In genomic region chr7:134227773-134228455, GRCm38 (mm10) we compare ENCODE assay signal across 9 mouse cellular contexts. TPM values are rescaled to one million over a fixed set of nuclear protein-coding genes. Genes with fewer than 3 reads are reported as not detected.
DNase-seq lines count a peak whose midpoint lies in the region; ATAC-seq lines count a peak whose summit lies in the region.
"Had no signal": no experiment of that assay in that cellular context is flagged by ENCODE, and none has a peak within 500 bp of the region (broad histone marks: within the 10 kb centered on the region; RNA-seq: fewer than 3 reads in every experiment).

No protein-coding gene starts in this region.

- no peak overlapping the region for H3K4me2 ChIP-seq in limb, embryonic 15.5 days

- peaks cover 32% of the 10 kb centered on the region for H3K27me3 ChIP-seq in limb, embryonic 15.5 days

- ATAC-seq in limb, embryonic 15.5 days (ENCODE audit: insufficient number of reproducible peaks, low FRiP score, low TSS enrichment, low read depth): no peak

- peak; percentile 6 to 19 for DNase-seq in heart, postnatal 10 days
- DNase-seq in heart, postnatal 4 days: no peak
- DNase-seq in brain, embryonic 18.5 days (ENCODE audit: low read depth, low spot score): peak; percentile 37
- peak; percentile 39 for DNase-seq in kidney, adult 11 months
- no peak for DNase-seq in spleen, postnatal 4 days (ENCODE audit: low spot score in 2 of 2)
- DNase-seq in frontal cortex, adult 2 months (ENCODE audit: extremely low spot score in 1 of 2, low spot score in 1 of 2): no peak
- no peak for DNase-seq in testis, postnatal 14 days (ENCODE audit: low spot score)

- H3K27ac ChIP-seq in limb, embryonic 15.5 days: peak overlapping the region; percentile 57; the same call in 1 of the 2 replicates

- no peak overlapping the region for H3K4me3 ChIP-seq in limb, embryonic 15.5 days

- peaks cover 39% of the 10 kb centered on the region for H3K4me1 ChIP-seq in limb, embryonic 15.5 days

- WGBS in limb, embryonic 15.5 days: 33% methylated on average over 13 of the region's 13 CpGs

- H3K9me3 ChIP-seq in limb, embryonic 15.5 days: no peaks in the 10 kb centered on the region

- H3K9ac ChIP-seq in limb, embryonic 15.5 days: no peak overlapping the region

- intact Hi-C loops in heart, postnatal 10 days (cut with DNase I): no loop called here

- no peaks in the 10 kb centered on the region for H3K36me3 ChIP-seq in limb, embryonic 15.5 days
- H3K36me3 ChIP-seq: G1E had no signal

RNA-seq across cellular contexts. Expression of gene Adam12, which starts 4.0 kb away (rescaled TPM):
- 10 to 100 TPM in 1 of 2 experiments, 1 to 10 TPM in 1; 8.1 to 14.0 TPM for total RNA-seq in heart, postnatal 10 days (2021)
- total RNA-seq in heart, postnatal 4 days (2021): 10 to 100 TPM in 1 of 2 experiments, 1 to 10 TPM in 1; 9.2 to 10.6 TPM
- 8.1 and 9.3 TPM in 2 replicates for polyA plus RNA-seq in limb, embryonic 15.5 days (2015; fragmentation: Nextera tagmentation; extraction: Ambion mirVana)
- 3.2 and 3.6 TPM in 2 replicates for polyA plus RNA-seq in frontal cortex, adult 2 months (2012; rRNA removed)
- polyA plus RNA-seq: G1E had no signal

Comparison
In these comparisons a context has a peak if more than half of its experiments do, and no peak if none do; other contexts are left out.
1. DNase-seq: peak in heart, postnatal 10 days (2 of 2), brain, embryonic 18.5 days (single experiment) and kidney, adult 11 months (single experiment); none in heart, postnatal 4 days (single experiment), spleen, postnatal 4 days (0 of 2), frontal cortex, adult 2 months (0 of 2) and testis, postnatal 14 days (single experiment).